Mouse (Mus musculus): ENCODE data around the gene Hs3st2. TPM values are rescaled to one million over a fixed set of nuclear protein-coding genes. Genes with fewer than 3 reads are reported as not detected.

Gene Hs3st2
- total and polyA plus RNA-seq, 3 experiments: not detected

DNA sequence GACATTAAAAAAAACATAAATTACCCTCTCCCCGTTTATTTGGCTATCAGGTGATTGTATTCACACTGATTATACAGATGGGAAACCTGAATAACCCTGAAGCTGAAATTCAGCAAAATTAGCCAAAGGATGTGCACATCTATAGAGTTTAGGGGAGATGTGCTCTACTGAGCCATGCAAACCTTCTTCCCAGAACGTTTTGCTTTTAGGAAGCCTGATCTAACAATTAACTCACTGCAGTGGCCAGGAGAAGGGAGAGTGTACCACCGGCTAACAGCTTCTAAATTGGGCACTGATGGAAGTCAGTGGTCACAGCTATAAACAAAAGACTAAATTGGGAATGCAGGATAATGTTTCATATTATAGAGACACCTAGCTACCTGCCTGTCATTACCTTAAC, 66.4 kb downstream of the Hs3st2 start:
- TF ChIP-seq SIN3A (IDR thresholded peaks at IDR 0.05; ENCODE audit: low read length) (no peak), IRF4 (IDR thresholded peaks at IDR 0.05; ENCODE audit: low read depth, low read length) (no peak), SMC3 (IDR thresholded peaks at IDR 0.05; ENCODE audit: low read depth, low read length) (no peak), CTCF (conservative IDR thresholded peaks at IDR 0.05 in 1 of 2, IDR thresholded peaks at IDR 0.05 in 1 of 2; ENCODE audit: low read depth in 2 of 2, low read length in 2 of 2) (no peak), ZNF384 (IDR thresholded peaks at IDR 0.05; ENCODE audit: low read depth, low read length) (no peak), PAX5 (IDR thresholded peaks at IDR 0.05; ENCODE audit: low read length) (no peak), NRF1 (IDR thresholded peaks at IDR 0.05; ENCODE audit: low read depth, low read length) (no peak), MAFK (IDR thresholded peaks at IDR 0.05; ENCODE audit: insufficient replicate concordance, low read length) (no peak), MEF2A (IDR thresholded peaks at IDR 0.05; ENCODE audit: borderline replicate concordance, low read depth, low read length) (no peak), RCOR1 (conservative IDR thresholded peaks at IDR 0.05; ENCODE audit: low read depth, low read length) (no peak), UBTF (IDR thresholded peaks at IDR 0.05; ENCODE audit: low read depth, low read length) (no peak), POLR2A (IDR thresholded peaks at IDR 0.05; ENCODE audit: low read depth, low read length) (no peak), HCFC1 (IDR thresholded peaks at IDR 0.05; ENCODE audit: low read depth, low read length) (no peak), ELF1 (IDR thresholded peaks at IDR 0.05; ENCODE audit: low read depth, low read length) (no peak), EP300 (IDR thresholded peaks at IDR 0.05; ENCODE audit: low read length) (no peak)
- Histone ChIP-seq H3K9me3 (replicated peaks; ENCODE audit: low read length) (peaks cover 2% of the 10 kb centered on the region), H3K4me1 (ENCODE audit: control insufficient read depth in 1 of 2, insufficient read depth in 2 of 2) (0 out of 4 replicates have a peak, but pooled peaks cover 0 to 2% of the 10 kb centered on the region in 2 experiments), H3K27ac (ENCODE audit: insufficient read depth, low read depth) (no peak overlapping the region), H3K79me2 (replicated peaks; ENCODE audit: control insufficient read depth, extremely low read depth, insufficient read depth, poor library complexity, severe bottlenecking) (no peaks in the 10 kb centered on the region), H3K9ac (ENCODE audit: insufficient read depth, low read depth) (no peak overlapping the region), H3K36me3 (replicated peaks in 1 of 2; ENCODE audit: control insufficient read depth in 1 of 2, insufficient read depth in 1 of 2, low read length in 1 of 2) (no peaks in the 10 kb centered on the region), H3K4me3 (replicated peaks in 1 of 3; ENCODE audit: low read depth in 2 of 3, low read length in 2 of 3, poor library complexity in 1 of 3) (no peak overlapping the region), H3K4me2 (ENCODE audit: insufficient read depth, low read depth, poor library complexity, severe bottlenecking) (no peak overlapping the region), H3K27me3 (replicated peaks) (peaks cover 25% of the 10 kb centered on the region)
- DNase-seq (ENCODE audit: extremely low read depth): no peak
- in situ Hi-C loops (cut with MboI; ENCODE audit: low pct_ligation_motif_present, low pct_unique_long_range_greater_than_20kb, low sequenced_read_pairs) (no loop called here), dilution Hi-C loops (cut with MboI; ENCODE audit: extremely low pct_ligation_motif_present, extremely low pct_unique_long_range_greater_than_20kb, low sequenced_read_pairs) (no loop called here)

- H3K79me2 ChIP-seq (replicated peaks; ENCODE audit: control insufficient read depth, extremely low read depth, insufficient read depth, poor library complexity, severe bottlenecking): no peaks in the 10 kb centered on the region
- no peak overlapping the region for H3K4me3 ChIP-seq (replicated peaks in 1 of 3; ENCODE audit: low read depth in 2 of 3, low read length in 2 of 3, poor library complexity in 1 of 3)
- no peak overlapping the region for H3K9ac ChIP-seq (ENCODE audit: insufficient read depth, low read depth)
- dilution Hi-C loops (cut with MboI; ENCODE audit: extremely low pct_ligation_motif_present, extremely low pct_unique_long_range_greater_than_20kb, low sequenced_read_pairs): no loop called here
- TF ChIP-seq ZKSCAN1 (IDR thresholded peaks at IDR 0.05; ENCODE audit: borderline replicate concordance, low read depth, low read length): no peak
- TF ChIP-seq PAX5 (IDR thresholded peaks at IDR 0.05; ENCODE audit: low read length): no peak
- no peak for TF ChIP-seq TBP (conservative IDR thresholded peaks at IDR 0.05; ENCODE audit: low read depth, low read length)
- TF ChIP-seq JUN (IDR thresholded peaks at IDR 0.05; ENCODE audit: insufficient read depth, low read depth, low read length): no peak
- TF ChIP-seq CHD1 (IDR thresholded peaks at IDR 0.05; ENCODE audit: low read depth, low read length): no peak
- TF ChIP-seq NRF1 (IDR thresholded peaks at IDR 0.05; ENCODE audit: low read depth, low read length): no peak
- no peak for TF ChIP-seq CTCF (conservative IDR thresholded peaks at IDR 0.05 in 1 of 2, IDR thresholded peaks at IDR 0.05 in 1 of 2; ENCODE audit: low read depth in 2 of 2, low read length in 2 of 2)
- no peak for TF ChIP-seq RCOR1 (conservative IDR thresholded peaks at IDR 0.05; ENCODE audit: low read depth, low read length)
- no peaks in the 10 kb centered on the region for H3K36me3 ChIP-seq (replicated peaks in 1 of 2; ENCODE audit: control insufficient read depth in 1 of 2, insufficient read depth in 1 of 2, low read length in 1 of 2)
- peaks cover 34% of the 10 kb centered on the region for H3K27me3 ChIP-seq (replicated peaks)
- in situ Hi-C loops (cut with MboI; ENCODE audit: low pct_ligation_motif_present, low pct_unique_long_range_greater_than_20kb, low sequenced_read_pairs): no loop called here
- no peak overlapping the region for H3K4me2 ChIP-seq (ENCODE audit: insufficient read depth, low read depth, poor library complexity, severe bottlenecking)
- H3K4me1 ChIP-seq (ENCODE audit: control insufficient read depth in 1 of 2, insufficient read depth in 2 of 2): 0 out of 4 replicates have a peak, but pooled peaks cover 0 to 2% of the 10 kb centered on the region in 2 experiments
- peaks cover 2% of the 10 kb centered on the region for H3K9me3 ChIP-seq (replicated peaks; ENCODE audit: low read length)
- H3K27ac ChIP-seq (ENCODE audit: insufficient read depth, low read depth): no peak overlapping the region
- no peak for DNase-seq (ENCODE audit: extremely low read depth)
Observed at GRCm38 (mm10) chr7:121460626-121461025, 69.0 kb downstream of the Hs3st2 start.

All from CH12.LX (cell line).